Mouse (Mus musculus) c-Kit-negative CD71-positive TER-119-positive erythroid progenitor cells, embryonic 14.5 days (primary cell): ENCODE data around the gene Cacng6.

Experiments
- DNase-seq: peaks from one replicate; pipeline ENCODE4 v3.0.0-alpha.2; 2013; ENCODE audit warnings: low read depth, low spot score

The Cacng6 gene

GRCm38 (mm10) chr7:3460261-3460660 is 36.3 kb downstream of the Cacng6 start:
- no peak for DNase-seq

- no peak for DNase-seq
Measured at GRCm38 (mm10) chr7:3463306-3463705, 39.3 kb downstream of the Cacng6 start.

GRCm38 (mm10) chr7:3468614-3469013 is 44.6 kb downstream of the Cacng6 start:
- no peak for DNase-seq

GRCm38 (mm10) chr7:3472774-3473173 is 48.8 kb downstream of the Cacng6 start:
- no peak for DNase-seq

GRCm38 (mm10) chr7:3474291-3475080 is 50.5 kb downstream of the Cacng6 start:
- DNase-seq, result no peak

DNA sequence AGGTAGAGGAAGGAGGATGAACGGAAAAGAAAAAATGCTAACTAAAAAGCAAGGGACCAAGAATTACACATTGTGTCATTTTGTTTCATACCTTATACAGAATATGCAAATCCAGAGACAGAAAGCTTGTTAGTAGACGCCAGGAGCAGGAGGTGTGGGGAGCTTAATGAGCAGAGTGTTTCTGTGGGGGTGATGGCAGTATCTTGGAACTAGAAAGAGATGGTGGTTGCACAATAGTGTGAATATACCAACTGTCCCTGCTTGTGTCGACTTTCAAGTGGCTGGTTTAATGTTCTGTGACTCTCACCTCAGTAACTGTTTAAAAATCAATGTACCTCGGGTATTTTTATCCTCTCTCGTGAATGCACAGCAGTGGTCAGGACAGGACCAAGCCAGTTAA is 52.7 kb downstream of the Cacng6 start:
- DNase-seq, result no peak

DNA sequence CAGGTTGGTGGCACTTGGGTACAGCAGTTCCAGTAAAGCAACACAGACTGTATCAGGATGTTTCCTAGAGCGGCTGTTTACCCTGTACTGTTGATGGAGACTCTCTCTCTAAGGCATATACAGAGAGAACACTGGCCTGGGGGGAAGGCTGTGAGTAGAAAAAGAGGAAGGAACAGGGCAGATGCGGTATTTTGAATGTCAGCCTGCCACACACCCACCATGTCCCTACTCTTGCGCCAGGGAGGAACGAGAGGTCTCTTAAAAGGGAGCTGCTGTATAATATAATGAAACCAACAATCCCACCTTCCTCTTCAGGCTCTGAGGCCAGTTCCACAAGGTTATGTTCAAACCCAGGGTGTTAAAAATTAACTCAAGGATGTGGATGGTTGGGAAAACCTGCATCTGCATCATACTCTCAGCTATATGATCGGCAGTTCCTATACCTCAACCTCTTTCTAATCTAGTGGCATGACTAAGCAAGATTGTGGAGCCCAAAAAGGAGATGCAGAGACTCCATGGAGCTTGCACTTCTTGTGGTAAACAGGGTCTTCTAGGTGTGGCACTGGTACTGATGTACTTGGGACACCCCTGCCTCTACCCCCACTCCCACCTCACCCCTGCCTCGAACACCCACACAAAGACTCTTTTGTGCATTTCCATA is 58.1 kb downstream of the Cacng6 start:
- no peak for DNase-seq
